Mouse (Mus musculus): Measurements from ENCODE around the gene Trim14.

- TF ChIP-seq CTCF (IDR thresholded peaks at IDR 0.05; ENCODE audit: low read depth, low read length) (no peak), TAL1 (conservative IDR thresholded peaks at IDR 0.05; ENCODE audit: low read depth, low read length) (no peak), GATA2 (IDR thresholded peaks at IDR 0.05; ENCODE audit: borderline replicate concordance, low read depth, low read length) (no peak), GATA1 (IDR thresholded peaks at IDR 0.05; ENCODE audit: borderline replicate concordance, low read length) (no peak)
Observed at GRCm38 (mm10) chr4:46457186-46457585, 78.8 kb downstream of the Trim14 start.
